Mouse (Mus musculus): Measurements from ENCODE around the gene Rpl41.

GRCm38 (mm10) chr10:128516029-128516428 lies 33.1 kb downstream of the Rpl41 start:
- TF ChIP-seq CTCF (IDR thresholded peaks at IDR 0.05; ENCODE audit: borderline replicate concordance, control insufficient read depth, extremely low read depth, insufficient read depth, low read length, poor library complexity) (no peak), POLR2A (IDR thresholded peaks at IDR 0.05; ENCODE audit: control insufficient read depth, extremely low read depth, insufficient read depth, low read length, poor library complexity) (no peak)

Data from thymus, adult 2 months (tissue).